Mouse (Mus musculus): ENCODE measurements around the gene 4930518I15Rik. TPM values are rescaled to one million over a fixed set of nuclear protein-coding genes. Genes with fewer than 3 reads are reported as not detected.

Gene 4930518I15Rik
- total and polyA plus RNA-seq, 2 experiments from 2014 or later = 3.2 TPM; not detected in 1

DNA sequence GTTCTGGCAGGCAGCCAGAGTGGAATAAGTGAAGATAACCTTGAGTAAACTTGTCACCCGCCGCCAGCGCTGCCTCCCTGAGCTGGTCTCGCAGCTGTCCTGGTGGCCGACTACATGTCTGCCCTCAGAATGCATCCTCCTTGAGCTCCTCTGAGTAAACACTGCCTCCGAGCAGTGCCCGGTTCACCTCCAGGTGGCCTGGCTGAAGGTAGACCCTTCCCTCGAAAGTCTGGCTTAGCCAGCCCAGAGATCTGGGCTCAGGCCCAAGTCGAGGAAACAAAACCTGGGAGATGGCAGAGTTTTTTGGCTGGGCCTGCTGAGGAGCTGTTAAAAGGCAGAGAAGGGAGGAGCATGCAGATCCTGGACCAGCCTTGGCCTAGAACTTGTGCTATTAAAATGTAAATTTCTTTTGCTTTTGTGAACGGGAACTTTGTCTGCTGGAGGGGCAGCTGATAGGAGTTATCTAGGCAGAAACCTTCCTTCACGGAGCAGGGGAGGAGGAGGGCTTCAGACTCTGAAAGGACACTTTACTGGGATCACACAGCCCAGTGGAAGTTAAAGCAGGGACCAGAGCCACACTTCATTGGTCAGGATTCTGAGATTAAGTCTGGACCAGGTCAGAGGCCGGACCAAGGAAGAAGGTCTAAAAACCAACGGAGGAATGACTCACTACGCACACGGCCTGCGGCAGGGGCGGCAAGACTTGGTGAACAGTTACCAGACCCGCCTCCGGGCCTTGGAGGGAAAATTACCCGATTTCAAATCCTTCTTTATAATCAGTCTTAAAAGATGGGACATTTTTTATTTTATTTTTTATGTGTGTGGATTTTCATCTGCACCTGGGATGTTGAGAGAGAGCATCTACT lies 15.7 kb downstream of the 4930518I15Rik start:
- no peaks in the 10 kb centered on the region for H3K27me3 ChIP-seq (ENCODE audit: control insufficient read depth, insufficient read depth, low read length)
- no peaks in the 10 kb centered on the region for H3K9me3 ChIP-seq (replicated peaks; ENCODE audit: control insufficient read depth, low read length)
- peaks cover 13% of the 10 kb centered on the region for H3K36me3 ChIP-seq (replicated peaks; ENCODE audit: control insufficient read depth, insufficient read depth, low read length)
- peak overlapping the region; percentile 92 for H3K27ac ChIP-seq (ENCODE audit: low read depth)
- peak overlapping the region; percentile 84; the same call in 1 of the 2 replicates for H3K9ac ChIP-seq (replicated peaks; ENCODE audit: low read depth, low read length)
- DNase-seq (ENCODE audit: low spot score) (no peak), ATAC-seq (ENCODE audit: insufficient read depth, low read depth) (peak; percentile 4; the same call in 1 of the 2 replicates)
- H3K4me2 ChIP-seq (ENCODE audit: low read depth, low read length) = peak overlapping the region; percentile 96
- H3K4me1 ChIP-seq (ENCODE audit: control insufficient read depth, insufficient read depth) = peaks cover 30% of the 10 kb centered on the region
- H3K4me3 ChIP-seq (ENCODE audit: low read depth, low read length) = peak overlapping the region; percentile 93
- WGBS = 17% methylated on average over 20 of the region's 20 CpGs
- TF ChIP-seq CTCF (IDR thresholded peaks at IDR 0.05; ENCODE audit: low read depth) = no peak
- no peak for TF ChIP-seq EP300 (IDR thresholded peaks at IDR 0.05; ENCODE audit: low read depth)

DNA sequence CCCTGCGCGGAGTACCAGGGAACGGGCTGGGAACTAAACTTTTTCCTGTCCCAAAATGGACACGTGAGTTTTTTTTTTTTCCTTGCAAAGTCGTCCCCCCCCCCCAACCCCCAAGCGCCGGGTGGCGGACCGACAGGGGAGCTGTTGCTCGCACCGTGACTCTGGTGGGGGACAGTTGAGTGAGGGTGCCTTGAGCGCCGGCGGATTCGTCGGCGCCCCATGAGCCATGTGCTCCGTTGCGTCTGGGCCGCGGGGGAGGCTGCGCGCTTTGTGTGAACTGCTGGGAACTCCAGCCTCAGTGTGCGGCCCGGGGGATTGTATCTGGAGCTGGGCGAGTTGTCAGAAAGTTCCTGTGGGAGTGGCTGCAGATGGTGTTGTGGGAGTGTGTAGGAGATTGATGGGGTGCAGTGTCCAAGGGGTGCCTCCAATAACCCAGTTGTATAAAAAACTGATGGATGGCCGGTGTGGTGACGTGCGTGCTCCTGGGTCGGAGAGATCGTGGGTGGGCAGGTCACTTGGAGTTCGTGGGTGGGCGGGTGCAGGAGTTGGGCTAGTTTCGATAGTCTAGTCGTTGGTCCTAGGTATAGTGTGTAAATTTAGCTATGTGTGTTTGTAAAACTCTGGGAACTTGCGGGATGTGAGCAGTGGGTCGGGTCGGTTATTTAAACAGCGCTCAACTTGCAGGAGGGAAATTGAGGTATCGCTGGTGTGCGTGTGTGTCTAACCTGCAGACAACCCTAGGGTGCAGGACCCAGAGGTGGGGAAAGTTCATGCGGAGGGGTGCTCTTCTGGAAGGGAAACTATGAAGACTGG lies 16.5 kb downstream of the 4930518I15Rik start:
- Histone ChIP-seq H3K4me1 (ENCODE audit: control insufficient read depth, insufficient read depth) (peaks cover 30% of the 10 kb centered on the region), H3K27me3 (ENCODE audit: control insufficient read depth, insufficient read depth, low read length) (no peaks in the 10 kb centered on the region), H3K9me3 (replicated peaks; ENCODE audit: control insufficient read depth, low read length) (no peaks in the 10 kb centered on the region), H3K4me3 (ENCODE audit: low read depth, low read length) (peak overlapping the region; percentile 93), H3K4me2 (ENCODE audit: low read depth, low read length) (peak overlapping the region; percentile 96), H3K36me3 (replicated peaks; ENCODE audit: control insufficient read depth, insufficient read depth, low read length) (0 out of 2 replicates have a peak, but pooled peaks cover 10% of the 10 kb centered on the region), H3K27ac (ENCODE audit: low read depth) (peak overlapping the region; percentile 92), H3K9ac (replicated peaks; ENCODE audit: low read depth, low read length) (peak overlapping the region; percentile 84)
- under 1% methylated on average over 41 of the region's 42 CpGs for WGBS
- ATAC-seq (ENCODE audit: insufficient read depth, low read depth) = peak; percentile 25
- TF ChIP-seq EP300 (IDR thresholded peaks at IDR 0.05; ENCODE audit: low read depth) = no peak
- TF ChIP-seq CTCF (IDR thresholded peaks at IDR 0.05; ENCODE audit: low read depth) = no peak
- peak; percentile 78 for DNase-seq (ENCODE audit: low spot score)

DNA sequence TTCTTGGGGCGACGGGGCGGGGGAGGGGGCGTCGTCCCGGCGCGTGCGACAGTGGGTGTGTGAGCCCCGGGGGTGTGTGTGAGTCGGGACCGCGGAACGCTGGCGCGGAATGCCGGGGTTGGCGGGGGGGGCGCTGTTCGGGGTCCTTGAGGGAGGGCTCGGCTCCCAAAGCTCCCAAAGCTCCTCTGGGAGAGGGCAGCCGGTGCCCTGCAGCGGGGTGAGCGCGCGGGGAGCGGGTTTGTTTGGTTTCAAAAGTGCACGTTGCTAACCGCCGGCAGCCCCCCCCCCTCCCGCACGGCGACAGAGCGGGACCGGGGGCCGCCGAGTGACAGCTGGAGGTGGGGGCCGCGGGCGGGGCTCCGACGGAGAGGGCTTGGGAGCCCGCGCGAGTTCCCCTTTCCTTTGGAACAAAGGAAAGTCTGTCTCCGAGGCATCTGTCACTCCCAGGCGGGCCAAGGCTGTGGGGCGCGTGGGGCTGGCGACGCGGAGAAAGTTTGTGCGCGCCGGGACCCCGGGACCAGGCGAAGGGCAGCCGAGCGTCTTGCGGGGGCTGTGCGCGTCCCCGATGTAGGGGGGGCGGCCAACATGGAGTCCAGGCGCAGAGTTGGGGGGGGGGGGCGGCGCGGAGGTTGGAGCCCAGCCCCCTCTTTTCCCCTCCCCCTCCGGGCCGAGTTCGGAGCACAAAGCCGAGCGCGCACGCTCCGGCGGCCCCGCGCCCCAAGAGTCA lies 17.3 kb downstream of the 4930518I15Rik start:
- under 1% methylated on average over 47 of the region's 79 CpGs for WGBS
- Histone ChIP-seq H3K27ac (ENCODE audit: low read depth) (peak overlapping the region; percentile 92), H3K4me1 (ENCODE audit: control insufficient read depth, insufficient read depth) (peaks cover 30% of the 10 kb centered on the region)

DNA sequence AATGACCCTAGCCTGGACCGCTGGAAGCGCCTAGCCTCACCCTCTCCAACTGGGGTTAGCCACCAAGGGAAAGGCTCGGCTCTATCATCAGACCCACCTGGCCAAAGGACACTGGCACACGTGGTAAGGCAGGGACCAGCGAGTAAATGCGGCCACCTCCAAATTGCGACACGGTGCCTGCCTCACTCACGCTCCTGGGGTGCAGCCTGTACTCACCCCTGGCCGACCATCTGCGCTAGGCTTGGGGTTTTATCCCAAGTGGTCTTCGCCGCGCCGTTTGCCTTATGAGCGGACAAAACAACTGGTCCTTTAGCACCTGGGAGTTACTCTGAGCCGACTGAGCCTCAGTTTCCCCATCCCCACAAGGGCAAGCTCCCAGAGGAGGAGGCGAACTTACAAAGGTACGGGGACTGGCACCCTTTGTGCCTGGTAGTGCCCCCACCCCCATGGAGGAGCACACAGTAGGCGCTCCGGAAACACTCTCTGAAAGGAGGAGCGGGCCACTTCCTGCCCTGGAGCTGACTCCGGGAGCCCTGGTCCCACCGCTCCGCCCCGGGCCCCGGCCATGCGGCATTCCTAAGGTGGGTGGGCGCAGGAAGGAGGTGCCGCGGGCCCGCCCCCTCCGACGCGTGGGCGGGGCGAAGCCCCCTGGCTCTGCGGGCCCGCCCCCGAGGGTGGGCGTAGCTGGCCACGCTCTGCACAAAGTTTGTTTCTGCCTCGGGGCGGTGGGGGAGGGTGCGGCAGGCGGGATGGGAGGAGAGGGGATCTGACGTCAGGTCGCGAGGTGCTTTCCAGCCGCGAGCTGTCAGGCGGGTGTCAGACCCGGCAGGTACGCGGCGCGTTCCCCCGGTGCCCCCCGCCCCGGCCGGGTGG lies 18.2 kb downstream of the 4930518I15Rik start, which contains the start of gene Tgif2:
Tgif2 (plus strand) TSS at position 689 of the 873 bp plus-strand sequence.
- H3K4me2 ChIP-seq (ENCODE audit: low read depth, low read length) = peak within 1 kb of the TSS; percentile 96
- ATAC-seq (ENCODE audit: insufficient read depth, low read depth) = peak; percentile 88
- peak within 1 kb of the TSS; percentile 92 for H3K27ac ChIP-seq (ENCODE audit: low read depth)
- no peaks in the 10 kb centered on the region for H3K9me3 ChIP-seq (replicated peaks; ENCODE audit: control insufficient read depth, low read length)
- TF ChIP-seq CTCF (IDR thresholded peaks at IDR 0.05; ENCODE audit: low read depth) (no peak), EP300 (IDR thresholded peaks at IDR 0.05; ENCODE audit: low read depth) (peak; percentile 42; the same call in 1 of the 2 replicates)
- H3K4me1 ChIP-seq (ENCODE audit: control insufficient read depth, insufficient read depth) = peaks cover 30% of the 10 kb centered on the region
- H3K9ac ChIP-seq (replicated peaks; ENCODE audit: low read depth, low read length) = peak within 1 kb of the TSS; percentile 84
- H3K27me3 ChIP-seq (ENCODE audit: control insufficient read depth, insufficient read depth, low read length) = no peaks in the 10 kb centered on the region
- WGBS = 5% methylated on average over 50 of the region's 61 CpGs
- peak within 1 kb of the TSS; percentile 93 for H3K4me3 ChIP-seq (ENCODE audit: low read depth, low read length)
- H3K36me3 ChIP-seq (replicated peaks; ENCODE audit: control insufficient read depth, insufficient read depth, low read length) = 0 out of 2 replicates have a peak, but pooled peaks cover 9% of the 10 kb centered on the region
- DNase-seq (ENCODE audit: low spot score) = peak; percentile 88

More for the DNA sequence above, 17.3 kb downstream of the 4930518I15Rik start:
- DNase-seq (ENCODE audit: low spot score) (no peak), ATAC-seq (ENCODE audit: insufficient read depth, low read depth) (peak; percentile 25)
- TF ChIP-seq CTCF (IDR thresholded peaks at IDR 0.05; ENCODE audit: low read depth) = no peak
- TF ChIP-seq EP300 (IDR thresholded peaks at IDR 0.05; ENCODE audit: low read depth) = no peak; the same call in 1 of the 2 replicates
- H3K9ac ChIP-seq (replicated peaks; ENCODE audit: low read depth, low read length) = peak overlapping the region; percentile 84
- H3K4me3 ChIP-seq (ENCODE audit: low read depth, low read length) = peak overlapping the region; percentile 93
- H3K4me2 ChIP-seq (ENCODE audit: low read depth, low read length) = peak overlapping the region; percentile 96
- H3K36me3 ChIP-seq (replicated peaks; ENCODE audit: control insufficient read depth, insufficient read depth, low read length) = 0 out of 2 replicates have a peak, but pooled peaks cover 10% of the 10 kb centered on the region
- H3K27me3 ChIP-seq (ENCODE audit: control insufficient read depth, insufficient read depth, low read length) = no peaks in the 10 kb centered on the region
- H3K9me3 ChIP-seq (replicated peaks; ENCODE audit: control insufficient read depth, low read length) = no peaks in the 10 kb centered on the region

Data from heart, postnatal 0 days (tissue).